Mouse (Mus musculus) lung, adult 2 months (tissue): ENCODE data around the gene Sox15.
A peak's percentile ranks its signal among the peaks of the same experiment; 100 is the strongest.

Experiments used
- CTCF ChIP-seq: fragments of 200-500 bp; IDR thresholded peaks from 2 replicates; pipeline ENCODE4 v1.5.1; 2011; ENCODE audit warnings: mild to moderate bottlenecking, low read length, control low read depth; ENCODE audit not compliant: insufficient read depth
- POLR2A ChIP-seq: fragments of 200-500 bp; IDR thresholded peaks from 2 replicates; pipeline ENCODE4 v1.6.1; 2011; ENCODE audit warnings: low read depth, mild to moderate bottlenecking, control low read depth, low read length, borderline replicate concordance; ENCODE audit errors: extremely low read depth

DNA sequence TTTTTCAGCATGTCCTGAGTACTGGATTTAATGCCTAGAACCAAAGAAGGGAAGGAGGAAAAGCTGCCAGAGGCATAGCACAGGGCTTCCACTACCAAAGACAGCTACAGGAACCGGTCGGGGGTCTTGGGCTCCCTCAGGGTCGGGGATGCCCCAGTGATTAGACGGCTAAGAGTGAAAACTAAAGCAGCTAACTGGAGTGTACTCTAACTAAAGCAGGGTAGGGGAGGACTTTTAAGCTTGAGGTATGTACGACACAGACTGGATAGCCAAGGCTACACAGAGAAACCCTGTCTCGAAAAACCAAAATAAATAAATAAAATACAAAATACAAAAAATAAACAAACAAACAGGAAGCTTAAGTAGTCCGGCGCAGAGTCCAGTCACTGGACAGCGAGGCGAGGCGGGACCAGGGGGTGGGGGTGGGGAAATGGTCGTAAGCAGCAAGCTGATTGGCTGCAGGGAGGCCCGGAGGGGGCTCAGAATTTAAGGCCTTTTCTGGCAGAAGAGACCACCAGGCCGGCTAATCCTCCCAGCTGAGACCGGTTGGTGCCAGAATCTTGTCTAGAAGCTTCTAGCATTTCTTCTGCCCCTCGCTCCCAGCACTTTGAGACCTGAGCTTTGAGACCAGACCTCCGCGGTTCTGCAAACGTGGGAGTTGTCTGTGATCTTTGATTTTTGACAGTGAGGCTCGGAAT is 33.4 kb upstream of the Sox15 start, which contains the start of gene Sat2:
- TF ChIP-seq CTCF: no peak
- TF ChIP-seq POLR2A: peak; percentile 14; the same call in 1 of the 2 replicates
